Mouse (Mus musculus) left cerebral cortex, adult 2 months (tissue): Measurements from ENCODE around the gene Taf1c. TPM values are rescaled to one million over a fixed set of nuclear protein-coding genes. Genes with fewer than 3 reads are reported as not detected.

ENCODE experiments used
- DNase-seq, 2 experiments: peaks; one replicate each; pipeline ENCODE4 v3.0.0; 2021 to 2022; ENCODE audit warnings: low spot score in 2 of 2, mixed read lengths in 1 of 2; ENCODE audit errors: extremely low spot score in 1 of 2
- H3K27ac ChIP-seq: fragments of 200-600 bp; 2 replicates; pipeline ENCODE4 v1.8.1; 2022
- H3K4me3 ChIP-seq: fragments of 200-600 bp; 2 replicates; pipeline ENCODE4 v1.8.1; 2022
- CTCF ChIP-seq: fragments of 200-600 bp; IDR thresholded peaks from 2 replicates; pipeline ENCODE4 v1.8.1; 2022; ENCODE audit warnings: antibody characterized with exemption, mild to moderate bottlenecking, moderate library complexity
- intact Hi-C: fragments of 180-260 bp; cut with DNase I; formaldehyde crosslinking; loops from one replicate; pipeline ENCODE4 v1.15.1; 2025
- total RNA-seq, 2 experiments: library from RNA; stranded (reverse); gene quantifications; 2 replicates each; pipeline ENCODE4 v1.2.3; 2021

Gene Taf1c
- total RNA-seq, 2 experiments from 2014 or later: 10.7 to 12.1 TPM

DNA sequence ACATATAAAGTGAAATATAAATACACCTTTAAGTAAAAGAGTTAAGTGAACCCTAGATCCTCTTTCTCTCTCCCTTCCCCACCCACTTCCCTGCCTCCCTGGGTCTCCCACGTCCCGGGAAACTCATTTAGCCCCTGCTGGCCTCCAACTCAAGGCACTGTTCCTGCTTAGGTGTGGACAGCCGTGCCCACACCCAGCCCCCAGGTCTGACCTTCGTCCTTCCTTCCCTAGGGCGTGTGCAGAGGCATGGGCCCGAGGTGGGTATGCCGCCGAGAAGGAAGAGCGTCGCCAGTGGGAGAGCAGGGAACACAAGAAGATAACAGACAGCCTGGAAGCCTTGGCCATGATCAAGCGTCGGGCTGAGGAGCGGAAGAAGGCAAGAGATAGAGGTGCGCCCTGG lies 14.7 kb downstream of the Taf1c start:
- H3K4me3 ChIP-seq: no peak overlapping the region
- DNase-seq: no peak
- intact Hi-C loops: no loop called here
- no peak overlapping the region for H3K27ac ChIP-seq
- no peak for TF ChIP-seq CTCF

GRCm38 (mm10) chr8:119588844-119589243 lies 16.2 kb downstream of the Taf1c start:
- Histone ChIP-seq H3K27ac (no peak overlapping the region), H3K4me3 (no peak overlapping the region)
- intact Hi-C loops: no loop called here
- no peak for DNase-seq
- TF ChIP-seq CTCF: no peak

DNA sequence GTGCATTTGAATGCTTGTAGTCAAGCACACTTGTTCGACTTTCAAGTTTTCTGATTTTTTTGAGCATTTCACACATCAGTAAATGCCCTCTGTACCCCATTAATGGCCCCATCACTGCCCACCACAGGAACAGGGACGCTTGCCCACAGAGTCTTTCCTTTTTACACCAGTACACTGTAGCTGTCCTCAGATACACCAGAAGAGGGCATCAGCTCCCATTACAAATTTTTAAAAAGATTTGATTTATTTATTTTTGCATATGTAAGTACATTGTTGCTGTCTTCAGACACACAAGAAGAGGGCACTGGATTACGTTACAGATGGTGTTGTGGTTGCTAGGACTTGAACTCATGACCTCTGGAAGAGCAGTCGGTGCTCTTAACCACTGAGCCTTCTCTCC lies 16.7 kb downstream of the Taf1c start:
- intact Hi-C loops: no loop called here
- no peak overlapping the region for H3K27ac ChIP-seq
- peak; percentile 38 for TF ChIP-seq CTCF
- DNase-seq: no peak
- H3K4me3 ChIP-seq: no peak overlapping the region

DNA sequence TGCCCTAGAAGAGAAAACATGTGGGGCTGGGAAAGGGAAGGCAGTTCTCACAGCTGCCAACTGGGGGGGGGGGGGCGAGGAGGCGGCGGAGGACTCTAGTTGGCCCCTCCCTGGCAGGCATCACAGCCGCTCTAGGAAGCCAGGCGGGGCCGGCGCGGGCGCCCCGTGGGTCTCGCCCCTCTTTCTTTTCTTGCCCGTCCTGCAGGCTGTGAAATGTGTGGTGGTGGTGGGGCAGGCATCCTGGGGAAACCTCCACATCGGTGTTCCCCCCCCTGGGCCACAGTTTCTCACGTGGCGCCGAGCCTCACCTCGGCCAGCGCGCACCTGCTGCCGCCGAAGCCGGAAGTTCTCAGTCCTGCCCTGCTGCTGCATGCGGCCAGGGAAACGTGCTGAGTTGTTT lies 19.1 kb downstream of the Taf1c start:
- no peak for TF ChIP-seq CTCF
- H3K27ac ChIP-seq: no peak overlapping the region
- intact Hi-C loops: no loop called here
- H3K4me3 ChIP-seq: no peak overlapping the region
- DNase-seq: no peak

DNA sequence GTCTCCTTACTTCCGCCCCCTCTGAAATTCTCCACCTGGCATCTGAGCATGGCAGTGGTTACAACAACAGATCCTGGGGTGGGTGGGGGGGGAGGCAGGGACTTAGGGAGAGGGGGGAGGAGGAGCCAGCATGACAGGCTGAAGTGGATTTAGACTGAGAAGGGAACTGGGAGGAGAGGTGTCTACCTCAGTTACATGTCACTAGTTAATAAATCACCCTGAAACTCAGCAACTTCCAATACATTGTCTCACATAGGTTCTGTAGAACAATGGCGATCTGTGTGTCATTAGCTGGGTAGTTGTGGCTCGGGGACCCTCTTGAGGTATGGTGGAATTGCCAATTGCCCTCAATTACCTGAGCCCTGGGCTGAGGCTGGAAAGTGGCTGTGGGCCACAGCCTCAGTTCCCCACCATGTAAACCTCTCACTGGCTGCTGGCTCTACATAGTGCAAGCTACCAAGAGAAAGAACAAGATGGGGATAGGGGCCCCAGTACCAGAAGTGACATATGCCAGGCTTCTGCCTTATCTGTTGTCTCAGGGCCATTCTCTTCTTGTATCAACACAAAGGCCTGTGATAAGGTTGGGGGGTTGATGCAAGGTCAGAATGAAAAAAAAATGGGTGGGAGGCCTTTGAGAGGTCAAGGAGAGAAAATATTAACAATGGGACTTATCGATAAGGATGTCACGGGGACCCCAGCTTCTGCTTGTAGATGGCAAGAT lies 24.4 kb downstream of the Taf1c start:
- intact Hi-C loops: no loop called here
- TF ChIP-seq CTCF: no peak
- Histone ChIP-seq H3K27ac (no peak overlapping the region), H3K4me3 (no peak overlapping the region)
- DNase-seq: no peak

DNA sequence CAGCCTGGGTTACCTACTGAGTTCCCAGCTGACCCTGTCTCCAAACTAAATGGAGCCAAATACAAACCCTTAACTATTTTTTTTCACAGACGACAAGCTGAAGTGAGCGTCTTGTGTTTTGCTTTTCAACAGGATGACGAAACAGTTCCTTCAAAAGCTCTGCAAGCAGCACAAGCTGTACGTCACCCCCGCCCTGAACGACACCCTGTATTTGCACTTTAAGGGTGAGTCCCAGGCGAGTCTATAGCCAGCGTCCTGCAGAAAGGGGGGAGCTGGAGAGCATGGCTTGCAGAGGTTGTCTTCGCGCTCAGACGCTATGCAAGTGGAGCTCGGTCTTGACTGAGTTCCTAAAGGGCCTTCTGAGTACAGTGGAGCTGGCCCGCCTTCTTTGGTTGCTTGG lies 25.9 kb downstream of the Taf1c start:
- no peak overlapping the region for H3K4me3 ChIP-seq
- no peak for DNase-seq
- no peak overlapping the region for H3K27ac ChIP-seq
- no peak for TF ChIP-seq CTCF
- intact Hi-C loops: no loop called here

GRCm38 (mm10) chr8:119575366-119575726 lies 29.7 kb downstream of the Taf1c start:
- H3K27ac ChIP-seq: peak overlapping the region; percentile 50
- peak overlapping the region; percentile 93 for H3K4me3 ChIP-seq
- no peak for DNase-seq
- intact Hi-C loops: loop anchor here (1.0 kb wide), 1 partner anchor 29 kb away; no protein-coding TSS in a partner anchor
- TF ChIP-seq CTCF: no peak

DNA sequence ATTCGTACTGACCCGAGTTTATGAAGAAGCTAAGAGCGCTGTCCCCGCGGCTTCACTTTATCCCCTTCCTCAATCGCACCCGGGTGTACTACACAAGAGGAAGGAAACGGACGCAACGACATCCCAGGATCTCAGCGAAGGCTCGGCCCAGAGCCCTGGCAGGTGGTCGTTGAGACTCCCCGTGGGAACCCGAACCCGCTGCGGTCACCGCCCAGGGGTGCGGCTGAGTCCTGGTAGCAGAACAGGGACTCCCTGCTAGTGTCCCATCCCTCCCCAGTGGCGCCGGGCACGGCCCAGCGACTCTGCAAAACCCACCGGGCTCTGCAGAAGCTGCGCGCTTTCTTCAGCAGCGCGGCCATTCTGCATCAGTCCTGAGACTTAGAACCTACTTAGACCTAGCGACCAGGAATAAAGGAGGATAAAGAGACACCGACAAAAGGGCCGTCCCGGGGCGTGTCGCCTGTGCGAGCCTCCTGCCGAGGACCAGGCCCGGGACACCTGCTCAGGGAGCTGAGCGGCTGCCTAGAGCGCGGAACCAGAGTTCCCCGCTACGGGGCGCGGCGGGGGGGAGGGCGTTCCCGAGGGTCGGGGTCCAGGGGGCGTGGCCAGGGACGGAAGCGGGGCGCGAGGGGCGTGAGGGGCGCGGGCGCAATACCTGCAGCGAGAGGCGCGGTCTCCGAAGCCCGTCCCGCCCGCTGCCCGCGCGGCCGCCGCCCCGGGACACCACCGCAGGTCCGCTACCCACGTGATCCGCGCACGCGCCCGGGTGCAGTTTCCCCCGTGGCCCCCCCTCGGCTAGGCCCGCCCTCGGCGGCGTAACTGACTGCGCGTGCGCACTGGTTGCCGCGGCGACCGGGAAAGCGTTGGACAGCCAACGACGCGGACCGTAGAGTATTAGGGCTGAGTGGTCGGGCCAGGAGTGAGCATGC lies 30.3 kb downstream of the Taf1c start, which contains the start of the genes Hsdl1 and Dnaaf1:
Hsdl1 (minus strand) TSS at position 747 of the 929 bp plus-strand sequence.
Dnaaf1 (plus strand) TSS at position 799 of the 929 bp plus-strand sequence.
- Histone ChIP-seq H3K4me3 (peak within 1 kb of the TSS; percentile 93), H3K27ac (peak within 1 kb of the TSS; percentile 50)
- peak; percentile 97 to 98 for DNase-seq
- intact Hi-C loops: loop anchor here (1.0 kb wide), 2 partner anchors 15 to 30 kb away; no protein-coding TSS in a partner anchor
- peak; percentile 22 for TF ChIP-seq CTCF

DNA sequence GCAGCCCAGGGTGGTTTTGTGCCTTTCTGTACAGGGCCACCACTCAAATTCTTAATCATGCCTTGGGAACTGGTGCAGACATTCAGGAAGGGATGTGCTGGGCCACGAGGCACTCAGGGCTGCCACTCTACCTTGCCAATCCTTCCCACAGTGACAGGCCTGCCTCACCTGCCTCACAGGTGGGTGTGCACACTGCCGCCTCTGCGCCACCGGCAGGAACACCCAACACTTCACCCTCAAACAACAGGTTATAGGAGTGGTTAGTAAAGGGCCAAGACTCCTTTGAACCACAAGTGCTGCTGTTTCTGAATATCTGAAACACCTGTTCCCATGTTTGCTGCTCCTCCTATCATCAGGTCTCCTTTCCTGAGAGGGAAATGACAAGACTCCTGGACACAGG lies 32.6 kb downstream of the Taf1c start:
- no peak overlapping the region for H3K27ac ChIP-seq
- no peak for TF ChIP-seq CTCF
- intact Hi-C loops: no loop called here
- no peak for DNase-seq
- no peak overlapping the region for H3K4me3 ChIP-seq

- H3K4me3 ChIP-seq: no peak overlapping the region
- no peak overlapping the region for H3K27ac ChIP-seq
- no peak for TF ChIP-seq CTCF
- intact Hi-C loops: no loop called here
- DNase-seq: no peak
These were observed 33.9 kb downstream of the Taf1c start for GRCm38 (mm10) chr8:119571135-119571534.

DNA sequence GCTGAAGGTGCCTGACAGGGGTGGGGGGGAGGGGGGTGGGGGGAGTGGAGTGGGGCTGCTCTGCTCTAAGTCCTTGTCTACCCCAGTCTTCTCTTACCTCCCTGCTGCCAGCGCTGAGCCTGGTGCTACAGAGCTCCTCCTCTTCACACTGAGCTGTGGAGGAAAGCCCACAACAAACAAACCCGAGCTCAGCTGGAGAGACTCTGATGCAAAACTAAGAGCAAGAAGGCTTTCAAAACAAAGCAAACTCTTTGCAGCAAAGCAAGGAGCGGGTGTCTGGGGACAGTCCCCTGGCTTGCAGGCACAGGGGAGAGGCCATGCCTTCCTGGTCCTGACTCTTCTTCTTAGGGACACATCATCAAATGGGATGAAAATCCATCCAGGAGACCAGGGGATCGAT lies 35.1 kb downstream of the Taf1c start:
- no peak overlapping the region for H3K27ac ChIP-seq
- no peak for TF ChIP-seq CTCF
- intact Hi-C loops: no loop called here
- H3K4me3 ChIP-seq: no peak overlapping the region
- no peak for DNase-seq

DNA sequence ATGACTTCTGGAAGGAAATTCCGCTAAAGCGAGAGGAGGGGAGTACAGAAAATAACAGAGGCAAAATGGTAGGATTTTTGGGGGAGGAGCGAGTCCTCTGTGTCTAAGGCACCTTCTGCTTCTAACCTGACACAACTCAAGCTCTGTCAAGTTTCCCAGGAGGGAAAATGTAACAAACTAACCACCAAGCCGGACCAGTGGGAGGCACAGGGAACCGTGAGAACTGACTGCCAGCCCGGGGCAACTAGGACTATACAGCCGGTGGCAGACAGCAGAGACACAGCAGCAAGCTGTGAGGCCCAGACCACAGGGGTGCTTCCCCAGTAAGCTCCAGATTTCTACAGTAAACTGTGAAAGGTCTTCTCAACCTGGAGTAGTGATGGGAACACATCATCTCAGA lies 36.1 kb downstream of the Taf1c start:
- intact Hi-C loops: no loop called here
- DNase-seq: no peak
- Histone ChIP-seq H3K27ac (no peak overlapping the region), H3K4me3 (no peak overlapping the region)
- no peak for TF ChIP-seq CTCF
